Mouse (Mus musculus) liver, embryonic 13.5 days (tissue): ENCODE measurements around the gene Vinac1. TPM values are rescaled to one million over a fixed set of nuclear protein-coding genes. Genes with fewer than 3 reads are reported as not detected.

Experiments
- ATAC-seq: fragments of 200-750 bp; cut with Nextera tagmentation; 2 replicates; pipeline ENCODE4 v1.8.0; 2017; ENCODE audit warnings: low read depth, mild to moderate bottlenecking, moderate number of reproducible peaks, moderate library complexity
- DNase-seq: peaks from one replicate; pipeline ENCODE4 v3.0.0; 2022
- H3K27ac ChIP-seq: fragments of 300-500 bp; sonication (generic); 2 replicates; pipeline ENCODE4 v1.5.1; 2015; ENCODE audit warnings: moderate library complexity, mild to moderate bottlenecking, inconsistent platforms
- H3K27me3 ChIP-seq: fragments of 300-500 bp; sonication (generic); 2 replicates; pipeline ENCODE4 v1.6.1; 2015; ENCODE audit warnings: mild to moderate bottlenecking, inconsistent platforms
- H3K36me3 ChIP-seq: fragments of 300-500 bp; sonication (generic); 2 replicates; pipeline ENCODE4 v1.6.1; 2015; ENCODE audit warnings: mild to moderate bottlenecking, inconsistent platforms
- H3K4me1 ChIP-seq: fragments of 300-500 bp; sonication (generic); replicated peaks from 2 replicates; pipeline ENCODE4 v1.6.1; 2015; ENCODE audit warnings: inconsistent platforms
- H3K4me2 ChIP-seq: fragments of 300-500 bp; sonication (generic); 2 replicates; pipeline ENCODE4 v1.6.1; 2015; ENCODE audit warnings: inconsistent platforms, mild to moderate bottlenecking, moderate library complexity
- H3K4me3 ChIP-seq: fragments of 300-500 bp; sonication (generic); replicated peaks from 2 replicates; pipeline ENCODE4 v1.5.1; 2015; ENCODE audit warnings: mild to moderate bottlenecking, inconsistent platforms
- H3K9ac ChIP-seq: fragments of 300-500 bp; sonication (generic); 2 replicates; pipeline ENCODE4 v1.6.1; 2015; ENCODE audit warnings: mild to moderate bottlenecking, inconsistent platforms
- H3K9me3 ChIP-seq: fragments of 300-500 bp; sonication (generic); replicated peaks from 2 replicates; pipeline ENCODE4 v1.6.1; 2016; ENCODE audit warnings: inconsistent platforms
- WGBS: fragments of 180-500 bp; shearing (Covaris S2); methylation state at CpG from one replicate; pipeline ENCODE4 v1.1.7; 2015; ENCODE audit not compliant: insufficient replicate concordance; 5-methylcytosine and 5-hydroxymethylcytosine counted together
- polyA plus RNA-seq: library from polyadenylated mRNA; unstranded; fragments of >200 nt; fragmentation: Nextera tagmentation; extraction: Ambion mirVana; gene quantifications from 2 replicates; pipeline ENCODE4 v1.2.1, GENCODE M21; 2015

Gene Vinac1
- polyA plus RNA-seq: not detected in 2 replicates

DNA sequence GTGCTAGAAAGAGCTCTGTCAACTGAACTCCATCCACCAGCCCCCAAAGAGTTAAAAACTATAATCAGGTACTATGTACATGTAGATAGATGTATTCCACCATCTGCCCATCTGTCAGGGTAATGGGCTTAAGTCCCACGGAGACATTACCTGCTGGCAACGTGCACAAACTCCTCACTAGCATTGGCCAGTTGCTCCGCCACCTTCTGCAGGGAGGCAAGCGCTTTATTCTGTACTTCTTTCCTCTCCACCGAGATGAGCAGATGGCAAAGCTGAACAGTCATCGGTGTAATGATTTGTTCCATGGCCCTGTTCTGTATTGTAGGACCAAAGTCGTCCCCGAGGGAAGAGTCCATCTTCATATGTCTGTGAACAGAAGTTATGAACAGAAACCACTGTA lies at the start of gene Vinac1:
Gene Vinac1 (minus strand): TSS at position 362 of the 400 bp plus-strand sequence.
- Histone ChIP-seq H3K4me1 (no peaks in the 10 kb centered on the region), H3K4me2 (no peak within 1 kb of the TSS), H3K27ac (no peak within 1 kb of the TSS), H3K4me3 (no peak within 1 kb of the TSS), H3K9ac (no peak within 1 kb of the TSS), H3K36me3 (no peaks in the 10 kb centered on the region), H3K9me3 (no peaks in the 10 kb centered on the region), H3K27me3 (peaks cover 3% of the 10 kb centered on the region; the same call in 1 of the 2 replicates)
- DNase-seq: no peak
- no peak for ATAC-seq
- 64% methylated on average over 8 of the region's 8 CpGs for WGBS

DNA sequence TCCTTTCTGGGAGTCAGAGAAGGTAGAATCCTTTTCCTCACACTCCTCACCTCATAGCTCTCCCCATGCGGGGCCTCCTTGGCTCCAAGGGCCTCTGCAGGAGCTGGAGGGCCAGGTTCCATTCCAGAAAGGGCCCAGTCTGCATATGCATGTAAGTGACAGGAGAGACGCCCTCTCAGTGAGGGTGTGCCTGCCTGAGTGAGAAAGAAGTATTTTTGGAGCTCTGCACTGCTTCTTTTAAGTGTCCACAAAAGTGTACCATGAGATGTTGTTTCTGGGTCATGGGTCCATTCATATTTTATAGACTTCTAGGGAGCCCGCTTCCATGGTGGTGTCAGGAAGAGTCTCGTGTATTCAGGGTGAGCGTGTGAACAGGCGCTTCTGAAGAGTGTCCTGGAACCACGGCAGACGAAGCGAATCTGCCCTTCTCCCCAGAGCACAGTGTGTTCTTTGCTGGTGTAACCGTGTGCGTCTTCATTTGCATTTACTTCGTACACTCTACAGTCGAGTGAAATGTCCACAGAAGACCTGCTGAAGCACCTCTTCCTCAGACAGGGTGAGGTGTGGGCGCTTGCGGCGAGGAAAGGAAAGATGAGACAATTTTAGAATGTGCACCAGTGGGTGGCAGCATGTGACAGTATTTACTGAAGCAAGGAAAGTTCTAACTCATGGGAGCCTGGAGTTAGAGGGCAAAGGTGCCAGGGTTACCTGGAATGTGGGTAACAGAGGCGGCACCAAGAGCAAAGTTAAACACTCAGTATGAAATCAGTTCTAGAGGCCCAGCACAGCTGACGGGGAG lies 46.2 kb upstream of the Vinac1 start:
- Histone ChIP-seq H3K4me1 (no peaks in the 10 kb centered on the region), H3K4me2 (no peak overlapping the region), H3K4me3 (no peak overlapping the region), H3K9me3 (no peaks in the 10 kb centered on the region), H3K9ac (no peak overlapping the region), H3K27me3 (no peaks in the 10 kb centered on the region), H3K27ac (no peak overlapping the region), H3K36me3 (peaks cover under 1% of the 10 kb centered on the region)
- no peak for DNase-seq
- 74% methylated on average over 18 of the region's 18 CpGs for WGBS
- ATAC-seq: no peak

DNA sequence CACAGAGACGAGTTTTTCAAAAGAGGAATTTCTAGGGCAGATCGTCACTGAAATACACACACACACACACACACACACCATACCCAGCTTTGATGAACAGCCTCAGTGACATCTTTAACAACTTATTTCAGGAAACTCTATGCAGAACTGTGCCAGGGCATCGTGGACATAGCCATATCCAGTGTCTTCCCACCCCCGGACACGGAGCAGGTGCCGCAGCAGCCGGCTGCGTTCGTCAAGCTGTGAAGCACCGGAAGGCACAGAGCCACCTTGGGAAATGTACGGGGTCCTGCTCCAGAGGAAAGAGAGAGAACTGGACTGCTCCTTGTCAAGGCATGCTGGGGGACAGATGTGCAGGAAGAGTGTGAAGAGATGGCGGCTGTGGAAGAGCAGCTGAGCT lies 44.8 kb upstream of the Vinac1 start:
- Histone ChIP-seq H3K4me2 (no peak overlapping the region), H3K9ac (no peak overlapping the region), H3K4me1 (no peaks in the 10 kb centered on the region; the same call in 1 of the 2 replicates), H3K27me3 (no peaks in the 10 kb centered on the region), H3K4me3 (no peak overlapping the region), H3K9me3 (no peaks in the 10 kb centered on the region), H3K27ac (no peak overlapping the region), H3K36me3 (peaks cover 3% of the 10 kb centered on the region)
- no peak for DNase-seq
- ATAC-seq: no peak
- 82% methylated on average over 12 of the region's 12 CpGs for WGBS

DNA sequence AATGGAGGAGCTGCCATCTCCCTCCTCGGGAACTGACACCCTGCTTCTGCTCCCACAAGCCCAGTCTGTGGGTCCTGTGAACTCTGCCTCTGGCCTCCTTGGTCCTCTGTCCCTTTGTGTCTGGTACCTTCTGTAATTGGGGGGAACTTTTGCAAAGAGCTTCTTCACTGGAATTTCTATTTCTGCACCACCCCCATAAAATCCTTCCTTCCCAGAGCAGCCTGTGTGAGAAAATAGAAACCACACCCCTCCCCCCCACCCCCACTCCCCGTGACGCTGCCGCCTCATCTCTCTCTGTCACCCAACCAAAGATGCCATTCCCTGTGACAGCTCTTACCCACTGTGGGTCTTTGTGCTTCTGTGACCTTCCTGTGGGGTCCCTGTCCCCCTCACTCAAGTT lies 42.4 kb upstream of the Vinac1 start:
- Histone ChIP-seq H3K4me1 (peaks cover 9% of the 10 kb centered on the region), H3K9me3 (no peaks in the 10 kb centered on the region), H3K36me3 (peaks cover 10% of the 10 kb centered on the region), H3K27ac (no peak overlapping the region), H3K4me2 (no peak overlapping the region), H3K27me3 (no peaks in the 10 kb centered on the region), H3K4me3 (no peak overlapping the region), H3K9ac (no peak overlapping the region)
- DNase-seq: no peak
- no peak for ATAC-seq
- WGBS: 49% methylated on average over 4 of the region's 4 CpGs

DNA sequence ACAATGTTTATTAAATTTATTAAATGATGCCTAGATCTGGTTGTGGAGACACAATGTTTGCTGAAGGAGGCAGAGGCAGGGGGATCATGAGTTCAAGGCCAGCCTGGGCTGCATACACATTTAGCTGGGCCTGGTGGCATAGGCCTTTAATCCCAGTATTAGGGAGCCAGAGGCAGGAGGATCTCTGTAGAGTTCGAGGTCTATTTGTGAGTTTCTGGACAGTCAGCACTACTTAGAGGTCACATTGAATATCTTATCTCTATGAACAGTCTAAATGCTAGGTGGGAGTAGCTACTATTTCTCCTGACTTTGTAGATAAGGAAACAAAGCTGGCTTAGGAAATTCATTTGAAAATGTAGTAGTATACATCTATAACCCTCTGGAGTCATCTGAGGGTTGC lies 39.5 kb upstream of the Vinac1 start:
- no peaks in the 10 kb centered on the region for H3K27me3 ChIP-seq
- H3K36me3 ChIP-seq: peaks cover 15% of the 10 kb centered on the region
- no peak overlapping the region for H3K4me2 ChIP-seq
- DNase-seq (no peak), ATAC-seq (peak; percentile 53; the same call in 1 of the 2 replicates)
- no peak overlapping the region for H3K27ac ChIP-seq
- WGBS: 56% methylated on average over 1 of the region's 1 CpGs
- H3K4me3 ChIP-seq: no peak overlapping the region
- no peak overlapping the region for H3K9ac ChIP-seq
- H3K4me1 ChIP-seq: peaks cover 9% of the 10 kb centered on the region
- no peaks in the 10 kb centered on the region for H3K9me3 ChIP-seq

DNA sequence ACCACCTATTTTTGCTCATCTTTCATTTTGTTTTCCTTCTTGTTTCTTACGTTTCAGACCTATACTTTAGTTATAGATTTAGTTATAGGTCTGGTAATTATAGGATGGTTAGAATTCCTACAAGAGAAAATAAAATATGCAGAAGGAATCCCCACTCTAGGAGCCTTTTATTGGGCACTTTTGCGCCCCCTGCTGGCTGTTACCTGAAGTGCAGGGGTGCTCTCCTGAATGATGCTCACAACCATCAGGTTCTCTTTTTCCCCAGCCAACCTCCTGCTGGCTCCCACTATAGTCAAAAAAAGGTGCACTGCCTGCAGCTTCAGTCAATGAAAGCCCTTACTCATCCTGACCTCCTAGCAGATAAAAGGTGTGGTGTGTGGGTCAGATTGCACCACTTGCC lies 37.0 kb upstream of the Vinac1 start:
- 45% methylated on average over 2 of the region's 2 CpGs for WGBS
- DNase-seq: no peak
- ATAC-seq: no peak

DNA sequence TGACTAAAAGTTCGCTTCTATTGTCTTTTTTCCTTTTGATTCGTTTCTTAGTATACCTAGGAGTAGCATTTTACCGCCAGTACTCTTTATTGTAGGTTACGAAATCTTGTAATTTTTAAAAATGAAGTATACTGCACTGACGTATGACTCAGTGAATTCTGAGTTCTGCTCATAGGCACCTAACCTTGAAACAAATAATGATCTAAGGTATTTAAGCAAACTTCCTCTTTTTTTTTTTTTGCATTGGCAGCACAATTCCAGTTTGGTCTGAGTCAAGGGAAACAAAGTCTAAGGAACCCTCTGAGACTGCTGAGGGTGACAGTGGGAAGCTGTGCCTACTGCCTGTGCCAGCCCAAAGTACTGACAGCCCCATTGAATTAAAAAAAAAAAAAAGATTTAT lies 35.5 kb upstream of the Vinac1 start:
- Histone ChIP-seq H3K27ac (no peak overlapping the region), H3K27me3 (no peaks in the 10 kb centered on the region), H3K36me3 (peaks cover 12% of the 10 kb centered on the region), H3K9ac (no peak overlapping the region), H3K9me3 (no peaks in the 10 kb centered on the region), H3K4me1 (peaks cover 9% of the 10 kb centered on the region), H3K4me2 (no peak overlapping the region), H3K4me3 (no peak overlapping the region)
- WGBS: 76% methylated on average over 5 of the region's 5 CpGs
- DNase-seq (no peak), ATAC-seq (no peak)

More for the DNA sequence above, 37.0 kb upstream of the Vinac1 start:
- H3K4me3 ChIP-seq: no peak overlapping the region
- no peaks in the 10 kb centered on the region for H3K27me3 ChIP-seq
- peaks cover 9% of the 10 kb centered on the region for H3K4me1 ChIP-seq
- H3K27ac ChIP-seq: no peak overlapping the region
- H3K9me3 ChIP-seq: no peaks in the 10 kb centered on the region
- no peak overlapping the region for H3K4me2 ChIP-seq
- no peak overlapping the region for H3K9ac ChIP-seq
- H3K36me3 ChIP-seq: peaks cover 15% of the 10 kb centered on the region

DNA sequence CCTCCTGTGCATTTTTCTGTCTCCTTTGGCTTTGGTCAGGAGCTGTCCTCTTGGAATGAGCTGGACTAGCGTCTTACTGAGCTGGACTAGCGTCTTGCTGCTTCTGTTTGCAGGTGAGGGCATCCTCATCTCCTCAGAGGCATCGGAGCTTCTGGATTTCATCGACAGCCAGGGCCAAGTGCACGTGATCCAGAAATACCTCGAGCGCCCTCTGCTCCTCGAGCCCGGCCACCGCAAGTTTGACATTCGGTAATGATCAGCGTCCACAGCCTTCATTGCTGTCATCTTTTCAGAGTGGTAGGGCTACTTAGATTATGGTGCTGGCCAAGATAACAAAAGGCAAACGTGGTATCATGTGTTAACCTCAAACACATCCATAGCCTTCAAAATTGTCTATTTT lies 33.1 kb upstream of the Vinac1 start:
- whole genome bisulfite sequencing: 59% methylated on average over 13 of the region's 13 CpGs
- no peak for ATAC-seq
- no peak overlapping the region for H3K4me3 ChIP-seq
- H3K4me2 ChIP-seq: no peak overlapping the region
- DNase-seq: no peak
- H3K4me1 ChIP-seq: no peaks in the 10 kb centered on the region
- H3K36me3 ChIP-seq: peaks cover 12% of the 10 kb centered on the region
- no peak overlapping the region for H3K9ac ChIP-seq
- no peaks in the 10 kb centered on the region for H3K27me3 ChIP-seq
- no peak overlapping the region for H3K27ac ChIP-seq
- no peaks in the 10 kb centered on the region for H3K9me3 ChIP-seq

DNA sequence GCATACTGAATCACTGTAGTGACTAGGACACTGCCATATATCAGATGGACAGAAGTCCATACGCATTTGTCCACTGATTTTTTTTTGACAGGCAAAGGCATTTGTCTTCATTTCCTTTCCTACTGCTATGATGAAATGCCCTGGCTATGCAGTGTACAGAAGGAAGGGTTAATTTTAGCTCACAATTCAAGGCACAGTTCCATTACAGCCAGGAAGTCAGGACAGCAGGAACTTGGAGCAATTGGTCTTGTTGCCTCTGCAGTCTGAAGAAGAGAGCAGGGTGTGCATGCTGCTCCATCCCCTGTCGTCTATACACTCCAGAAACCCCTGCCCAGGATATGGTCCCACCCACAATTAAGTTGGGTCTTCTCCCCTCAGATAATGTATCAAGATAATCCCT lies 31.2 kb upstream of the Vinac1 start:
- no peak for DNase-seq
- no peak overlapping the region for H3K4me3 ChIP-seq

DNA sequence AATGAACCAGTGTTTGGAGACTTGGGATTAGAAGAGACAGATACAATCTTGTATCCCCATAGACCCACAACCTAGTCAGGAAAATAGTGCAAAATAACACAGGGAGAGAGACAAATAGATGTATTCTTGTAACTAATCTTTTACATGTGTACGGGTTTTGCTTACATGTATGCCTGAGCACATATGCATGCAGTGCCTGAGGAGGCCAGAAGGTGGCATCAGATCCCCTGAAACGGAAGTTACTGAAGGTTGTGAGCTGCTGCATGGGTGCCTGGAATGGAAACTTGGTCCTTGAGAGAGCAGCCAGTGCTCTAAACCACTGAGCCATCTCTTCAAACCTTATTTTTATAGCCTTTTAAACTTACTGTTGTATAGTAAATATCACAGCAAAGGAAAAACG lies 30.3 kb upstream of the Vinac1 start:
- Histone ChIP-seq H3K36me3 (no peaks in the 10 kb centered on the region; the same call in 1 of the 2 replicates), H3K27me3 (no peaks in the 10 kb centered on the region), H3K4me2 (no peak overlapping the region), H3K4me1 (no peaks in the 10 kb centered on the region), H3K9ac (no peak overlapping the region), H3K4me3 (no peak overlapping the region), H3K27ac (no peak overlapping the region), H3K9me3 (no peaks in the 10 kb centered on the region)
- WGBS: 74% methylated on average over 3 of the region's 3 CpGs
- no peak for ATAC-seq
- DNase-seq: no peak

More for the DNA sequence above, 31.2 kb upstream of the Vinac1 start:
- no peaks in the 10 kb centered on the region for H3K27me3 ChIP-seq
- H3K4me2 ChIP-seq: no peak overlapping the region
- H3K36me3 ChIP-seq: no peaks in the 10 kb centered on the region; the same call in 1 of the 2 replicates
- H3K9ac ChIP-seq: no peak overlapping the region
- H3K9me3 ChIP-seq: no peaks in the 10 kb centered on the region
- WGBS: 48% methylated on average over 2 of the region's 2 CpGs
- no peak for ATAC-seq
- H3K4me1 ChIP-seq: no peaks in the 10 kb centered on the region
- no peak overlapping the region for H3K27ac ChIP-seq

DNA sequence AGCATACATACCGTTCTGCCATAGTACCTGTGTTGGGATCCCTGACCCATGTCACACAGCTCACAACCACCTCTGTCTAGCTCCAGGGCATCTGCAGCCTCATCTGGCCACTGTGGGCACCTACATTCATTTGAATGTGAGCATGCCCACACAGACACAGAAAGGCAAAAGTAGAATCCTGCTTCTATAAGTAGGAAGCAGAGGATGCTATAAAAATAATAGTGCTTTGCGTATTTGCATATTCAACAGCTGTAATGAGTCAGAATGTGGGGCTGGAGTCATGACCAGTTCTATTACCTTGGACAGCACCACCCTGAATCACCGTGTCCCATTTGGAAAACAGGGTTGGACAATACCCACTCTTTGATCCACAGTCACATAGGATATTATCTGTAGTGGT lies 22.3 kb upstream of the Vinac1 start:
- no peak overlapping the region for H3K9ac ChIP-seq
- H3K4me2 ChIP-seq: no peak overlapping the region
- H3K4me3 ChIP-seq: no peak overlapping the region
- no peak overlapping the region for H3K27ac ChIP-seq
- H3K27me3 ChIP-seq: 0 out of 2 replicates have a peak, but pooled peaks cover 4% of the 10 kb centered on the region
- 69% methylated on average over 3 of the region's 3 CpGs for WGBS
- H3K36me3 ChIP-seq: no peaks in the 10 kb centered on the region
- no peak for DNase-seq
- peaks cover 18% of the 10 kb centered on the region for H3K4me1 ChIP-seq
- no peak for ATAC-seq
- H3K9me3 ChIP-seq: no peaks in the 10 kb centered on the region

DNA sequence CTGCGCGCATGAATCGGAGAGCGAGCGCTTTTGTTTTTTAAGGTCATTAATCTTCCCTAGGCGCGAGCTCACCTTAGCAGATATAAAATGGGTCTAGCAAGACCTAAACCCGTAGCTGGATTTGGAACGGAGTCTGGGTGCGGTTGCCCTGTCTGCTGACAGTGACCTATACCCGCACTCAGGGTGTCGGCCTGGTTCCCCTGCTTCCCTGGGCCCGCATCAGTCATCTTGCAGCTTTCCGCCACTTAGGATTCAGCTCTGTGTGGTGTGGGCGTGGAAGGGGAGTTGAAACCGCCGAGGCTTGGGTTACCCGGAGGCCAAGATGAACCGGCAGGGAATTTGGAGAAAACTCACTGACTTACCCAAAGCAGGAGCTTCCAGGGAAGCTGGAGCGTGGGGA lies 18.4 kb upstream of the Vinac1 start:
- ATAC-seq (peak; percentile 64), DNase-seq (peak; percentile 34)
- WGBS: 1% methylated on average over 20 of the region's 20 CpGs
- Histone ChIP-seq H3K4me1 (peaks cover 20% of the 10 kb centered on the region), H3K4me2 (peak overlapping the region; percentile 98), H3K27ac (peak overlapping the region; percentile 6; the same call in 1 of the 2 replicates), H3K9me3 (no peaks in the 10 kb centered on the region), H3K4me3 (peak overlapping the region; percentile 75), H3K9ac (peak overlapping the region; percentile 80), H3K36me3 (no peaks in the 10 kb centered on the region), H3K27me3 (peaks cover 4% of the 10 kb centered on the region; the same call in 1 of the 2 replicates)
